Mouse (Mus musculus): ENCODE data around the gene Synj1. TPM values are rescaled to one million over a fixed set of nuclear protein-coding genes. Genes with fewer than 3 reads are reported as not detected.

The Synj1 gene
- polyA plus RNA-seq, 1 experiment from 2014 or later = 14.6 TPM

DNA sequence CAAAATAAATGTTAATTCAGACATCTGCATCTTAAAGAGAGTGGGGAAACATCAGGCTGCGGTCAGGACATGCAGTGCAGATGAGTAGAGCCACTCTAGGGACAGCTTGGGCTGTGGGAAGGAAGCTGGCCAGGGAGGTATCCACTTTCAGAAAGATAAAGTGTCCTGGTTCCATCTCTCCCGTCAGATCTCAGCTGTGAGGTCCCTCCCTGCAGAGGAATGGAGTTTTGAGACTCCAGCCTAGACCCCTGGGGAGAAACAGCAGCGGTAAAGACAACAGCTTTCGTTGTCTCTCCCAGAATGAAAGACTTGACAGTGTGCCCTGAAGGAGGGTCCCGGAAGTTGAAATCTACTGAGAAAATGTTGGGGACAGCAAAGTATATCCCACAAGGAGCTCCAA is 107.8 kb downstream of the Synj1 start:
- no peaks in the 10 kb centered on the region for H3K36me3 ChIP-seq
- no peaks in the 10 kb centered on the region for H3K9me3 ChIP-seq
- WGBS = 42% methylated on average over 5 of the region's 5 CpGs
- no peaks in the 10 kb centered on the region for H3K27me3 ChIP-seq
- H3K4me3 ChIP-seq = no peak overlapping the region
- H3K9ac ChIP-seq = no peak overlapping the region
- 0 out of 2 replicates have a peak, but pooled peaks cover 5% of the 10 kb centered on the region for H3K4me1 ChIP-seq
- no peak overlapping the region for H3K27ac ChIP-seq
- no peak for ATAC-seq (ENCODE audit: borderline replicate concordance, extremely low read depth, low FRiP score, low TSS enrichment)
- no peak overlapping the region for H3K4me2 ChIP-seq

DNA sequence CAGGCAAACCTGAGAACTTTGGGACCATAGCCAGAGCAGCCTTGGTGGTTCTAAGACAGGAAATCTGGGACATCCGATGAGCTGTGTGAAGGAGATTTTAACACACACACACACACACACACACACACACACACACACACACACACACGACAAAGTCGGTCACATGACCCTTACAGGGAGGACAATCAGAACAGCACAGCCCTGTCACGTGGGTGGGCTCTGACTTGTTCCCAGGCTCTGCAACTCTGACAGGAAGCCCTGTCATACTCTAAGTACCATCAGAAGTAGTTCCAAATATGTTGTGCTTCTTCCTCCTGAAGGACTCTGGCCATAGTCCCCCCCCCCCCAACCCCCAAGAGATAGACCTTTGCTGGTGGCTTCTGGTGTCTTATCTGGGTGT is 109.7 kb downstream of the Synj1 start:
- H3K27ac ChIP-seq = no peak overlapping the region
- ATAC-seq (ENCODE audit: borderline replicate concordance, extremely low read depth, low FRiP score, low TSS enrichment) = peak; percentile 27; the same call in 1 of the 2 replicates
- no peaks in the 10 kb centered on the region for H3K9me3 ChIP-seq
- no peak overlapping the region for H3K4me2 ChIP-seq
- 0 out of 2 replicates have a peak, but pooled peaks cover 5% of the 10 kb centered on the region for H3K4me1 ChIP-seq
- no peaks in the 10 kb centered on the region for H3K36me3 ChIP-seq
- 30% methylated on average over 4 of the region's 4 CpGs for WGBS
- H3K9ac ChIP-seq = no peak overlapping the region
- H3K27me3 ChIP-seq = no peaks in the 10 kb centered on the region
- H3K4me3 ChIP-seq = no peak overlapping the region

DNA sequence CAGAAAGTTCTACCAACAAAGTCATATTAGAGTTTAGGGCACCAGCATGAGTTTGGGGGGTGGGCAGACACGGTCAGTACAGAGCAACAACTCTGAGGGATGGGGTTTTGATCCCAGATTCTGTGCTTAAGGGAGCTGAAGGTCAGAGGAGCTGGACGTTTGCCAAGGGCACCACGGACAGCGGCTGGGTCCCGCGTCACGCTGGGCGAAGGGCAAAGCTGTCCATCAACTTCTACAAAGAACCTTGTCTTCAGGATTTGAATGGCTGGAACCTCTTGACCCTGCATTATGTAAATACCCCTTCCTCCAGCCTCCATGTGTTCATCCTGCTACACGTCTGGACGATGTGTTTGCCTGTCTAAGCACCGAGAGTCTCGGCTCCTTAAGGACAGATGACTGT is 111.6 kb downstream of the Synj1 start:
- no peak overlapping the region for H3K4me2 ChIP-seq
- no peak for ATAC-seq (ENCODE audit: borderline replicate concordance, extremely low read depth, low FRiP score, low TSS enrichment)
- 18% methylated on average over 12 of the region's 12 CpGs for WGBS

DNA sequence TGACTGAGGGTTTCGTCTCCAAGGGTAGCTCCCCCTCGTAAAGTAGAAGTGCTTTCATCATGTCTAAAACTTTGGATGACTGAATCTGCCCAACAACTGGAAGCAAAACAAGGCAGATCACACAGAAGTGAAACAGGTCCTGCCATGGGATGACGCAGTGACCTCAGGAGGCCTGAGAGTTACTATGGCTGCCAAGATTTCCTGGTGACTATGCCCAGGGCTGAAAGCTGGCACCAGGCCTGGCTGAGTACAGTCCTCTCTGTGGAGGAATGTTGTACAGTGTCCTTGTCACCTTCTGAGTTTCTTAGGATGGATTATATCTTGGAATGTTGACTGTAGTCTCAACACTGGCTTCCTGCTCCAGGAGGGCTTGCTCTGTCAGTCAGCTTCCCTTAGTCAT is 113.5 kb downstream of the Synj1 start:
- H3K27ac ChIP-seq = no peak overlapping the region
- 81% methylated on average over 3 of the region's 3 CpGs for WGBS
- no peaks in the 10 kb centered on the region for H3K27me3 ChIP-seq
- no peak for ATAC-seq (ENCODE audit: borderline replicate concordance, extremely low read depth, low FRiP score, low TSS enrichment)
- no peak overlapping the region for H3K9ac ChIP-seq
- no peak overlapping the region for H3K4me3 ChIP-seq
- H3K4me2 ChIP-seq = no peak overlapping the region
- no peaks in the 10 kb centered on the region for H3K9me3 ChIP-seq
- H3K36me3 ChIP-seq = no peaks in the 10 kb centered on the region
- H3K4me1 ChIP-seq = 0 out of 2 replicates have a peak, but pooled peaks cover 5% of the 10 kb centered on the region

More for the DNA sequence above, 111.6 kb downstream of the Synj1 start:
- Histone ChIP-seq H3K4me1 (0 out of 2 replicates have a peak, but pooled peaks cover 5% of the 10 kb centered on the region), H3K27ac (no peak overlapping the region), H3K4me3 (no peak overlapping the region), H3K36me3 (no peaks in the 10 kb centered on the region), H3K9ac (no peak overlapping the region), H3K9me3 (no peaks in the 10 kb centered on the region), H3K27me3 (no peaks in the 10 kb centered on the region)

DNA sequence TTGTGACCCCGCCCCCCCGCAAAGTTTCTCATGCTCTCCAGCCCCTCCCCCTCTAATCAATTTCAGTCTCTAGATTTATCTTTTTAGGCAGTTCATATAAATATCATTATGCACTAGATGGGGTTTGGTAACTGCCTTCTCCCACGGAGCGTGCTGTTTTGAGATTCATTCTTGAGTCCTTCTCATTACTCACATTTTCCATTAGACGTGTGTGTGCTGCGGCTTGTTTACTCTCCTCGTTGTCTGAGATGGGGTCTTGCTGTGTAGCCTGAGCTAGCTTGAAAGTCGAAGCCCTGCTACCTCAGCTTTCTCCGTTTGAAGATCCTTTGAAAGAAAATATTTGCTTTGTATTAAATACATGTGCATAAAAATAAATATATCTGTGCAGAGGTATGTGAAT is 117.3 kb downstream of the Synj1 start:
- ATAC-seq (ENCODE audit: borderline replicate concordance, extremely low read depth, low FRiP score, low TSS enrichment) = no peak
- WGBS = 32% methylated on average over 9 of the region's 9 CpGs
- Histone ChIP-seq H3K4me1 (peaks cover 11% of the 10 kb centered on the region; the same call in 1 of the 2 replicates), H3K9me3 (no peaks in the 10 kb centered on the region), H3K4me2 (no peak overlapping the region), H3K9ac (no peak overlapping the region), H3K36me3 (no peaks in the 10 kb centered on the region), H3K27me3 (no peaks in the 10 kb centered on the region), H3K4me3 (no peak overlapping the region), H3K27ac (no peak overlapping the region)

DNA sequence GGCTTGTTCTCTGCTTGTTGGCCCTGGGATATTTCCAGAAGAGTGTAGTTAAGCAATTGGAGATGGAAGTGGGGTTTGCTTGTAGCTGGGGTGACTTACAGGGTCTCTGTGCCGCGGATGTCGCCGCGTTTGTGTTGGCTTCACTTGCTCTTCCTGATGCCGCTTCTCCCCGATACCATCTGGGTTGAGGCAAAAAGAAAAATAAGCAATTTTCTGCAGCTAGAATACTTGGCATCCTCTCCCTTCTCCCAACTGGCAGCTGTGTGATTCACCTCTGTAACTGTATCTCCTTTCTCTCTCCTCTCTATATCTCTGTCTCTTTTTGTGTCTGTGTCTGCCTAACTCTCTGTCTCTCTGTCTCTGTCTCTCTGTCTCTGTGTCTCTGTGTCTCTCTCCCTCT is 118.1 kb downstream of the Synj1 start:
- H3K4me3 ChIP-seq = no peak overlapping the region
- no peak for ATAC-seq (ENCODE audit: borderline replicate concordance, extremely low read depth, low FRiP score, low TSS enrichment)
- no peak overlapping the region for H3K9ac ChIP-seq
- H3K9me3 ChIP-seq = no peaks in the 10 kb centered on the region
- no peaks in the 10 kb centered on the region for H3K27me3 ChIP-seq
- no peak overlapping the region for H3K27ac ChIP-seq
- no peak overlapping the region for H3K4me2 ChIP-seq
- WGBS = 58% methylated on average over 7 of the region's 7 CpGs
- H3K4me1 ChIP-seq = peaks cover 11% of the 10 kb centered on the region; the same call in 1 of the 2 replicates
- H3K36me3 ChIP-seq = no peaks in the 10 kb centered on the region

DNA sequence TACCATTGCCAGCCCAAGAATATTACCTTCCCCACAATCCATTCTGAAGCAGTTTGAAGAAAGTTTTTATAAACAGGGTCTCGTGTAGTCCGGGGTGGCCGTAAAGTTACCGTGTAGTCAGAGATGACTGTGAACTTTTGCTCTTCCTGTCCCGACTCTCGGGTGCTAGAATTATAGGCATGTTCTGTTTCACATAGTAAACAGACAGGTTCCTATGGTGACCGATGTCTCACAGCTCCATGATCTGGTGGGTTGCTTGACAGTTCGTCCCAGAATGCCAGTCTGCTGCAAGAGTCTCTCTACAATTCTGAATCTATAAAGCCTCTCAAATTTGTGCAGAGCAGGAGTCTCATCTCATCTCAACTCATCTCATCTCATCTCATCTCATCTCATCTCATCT is 119.0 kb downstream of the Synj1 start:
- no peak overlapping the region for H3K27ac ChIP-seq
- no peaks in the 10 kb centered on the region for H3K36me3 ChIP-seq
- ATAC-seq (ENCODE audit: borderline replicate concordance, extremely low read depth, low FRiP score, low TSS enrichment) = no peak
- 0 out of 2 replicates have a peak overlapping the region, but pooled peaks have one; percentile 22 for H3K4me2 ChIP-seq
- H3K27me3 ChIP-seq = no peaks in the 10 kb centered on the region
- WGBS = 12% methylated on average over 8 of the region's 8 CpGs
- peaks cover 11% of the 10 kb centered on the region; the same call in 1 of the 2 replicates for H3K4me1 ChIP-seq
- no peak overlapping the region for H3K9ac ChIP-seq
- no peak overlapping the region for H3K4me3 ChIP-seq
- H3K9me3 ChIP-seq = no peaks in the 10 kb centered on the region

DNA sequence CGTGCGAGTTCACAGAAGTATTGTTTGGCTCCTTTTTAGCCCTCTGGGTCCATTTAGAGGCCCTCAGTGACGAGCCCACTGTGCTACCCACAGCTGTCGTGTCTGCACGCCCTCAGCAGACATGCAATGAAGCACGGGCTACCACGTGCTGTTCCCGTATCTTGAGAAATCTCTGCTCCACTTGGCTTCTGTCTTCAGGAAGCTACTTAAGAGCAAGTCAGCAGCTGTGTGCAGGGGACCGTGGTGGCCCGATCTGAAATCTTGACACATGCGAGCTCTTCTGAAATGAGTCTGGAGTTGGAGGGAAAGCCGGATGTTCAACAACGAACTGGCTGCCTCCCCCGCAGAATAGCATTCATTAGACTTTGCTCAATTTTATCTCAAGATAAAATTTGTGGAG is 119.5 kb downstream of the Synj1 start:
- Histone ChIP-seq H3K27me3 (no peaks in the 10 kb centered on the region), H3K36me3 (no peaks in the 10 kb centered on the region), H3K4me2 (0 out of 2 replicates have a peak overlapping the region, but pooled peaks have one; percentile 22), H3K4me1 (peaks cover 11% of the 10 kb centered on the region; the same call in 1 of the 2 replicates), H3K4me3 (no peak overlapping the region), H3K27ac (no peak overlapping the region), H3K9ac (no peak overlapping the region), H3K9me3 (no peaks in the 10 kb centered on the region)
- peak; percentile 72 for ATAC-seq (ENCODE audit: borderline replicate concordance, extremely low read depth, low FRiP score, low TSS enrichment)
- WGBS = 44% methylated on average over 14 of the region's 14 CpGs

DNA sequence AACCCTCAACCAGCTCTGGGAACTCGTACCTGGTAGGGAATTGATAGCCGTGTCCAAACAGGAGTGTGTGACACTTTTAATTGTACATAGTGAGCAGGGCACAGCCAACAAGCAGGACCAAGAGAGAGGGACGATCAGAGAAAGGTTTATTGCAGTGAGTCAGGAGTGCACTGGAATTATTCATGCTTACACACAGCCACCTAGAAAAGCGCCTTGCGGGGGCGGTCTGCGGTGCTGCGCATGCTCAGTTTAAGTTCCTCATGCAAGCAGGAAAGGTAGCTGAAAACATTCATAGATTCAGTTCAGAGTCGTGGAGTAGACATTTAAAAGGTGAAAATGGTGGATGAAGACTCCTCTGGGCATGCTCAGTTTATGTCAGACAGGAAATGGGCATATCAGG is 120.4 kb downstream of the Synj1 start:
- no peaks in the 10 kb centered on the region for H3K36me3 ChIP-seq
- H3K27ac ChIP-seq = no peak overlapping the region
- no peak overlapping the region for H3K4me2 ChIP-seq
- no peak for ATAC-seq (ENCODE audit: borderline replicate concordance, extremely low read depth, low FRiP score, low TSS enrichment)
- no peaks in the 10 kb centered on the region for H3K9me3 ChIP-seq
- peaks cover 16% of the 10 kb centered on the region for H3K4me1 ChIP-seq
- no peak overlapping the region for H3K4me3 ChIP-seq
- no peak overlapping the region for H3K9ac ChIP-seq
- no peaks in the 10 kb centered on the region for H3K27me3 ChIP-seq
- WGBS = 83% methylated on average over 9 of the region's 9 CpGs

Small RNA genes lying within 50 kb of the gene (microRNA-seq; reads per million reads assigned to microRNA genes)
- gene Gm22933 = not detected

Other genes with a start within 250 kb of the Synj1 start
- 8.5 and 8.7 TPM in 2 replicates for gene Urb1, start 200.9 kb downstream of the Synj1 start, polyA plus RNA-seq (2015; fragmentation: Nextera tagmentation; extraction: Ambion mirVana)
- 1.9 and 2.8 TPM in 2 replicates for gene Eva1c, start 184.6 kb downstream of the Synj1 start, polyA plus RNA-seq (2015; fragmentation: Nextera tagmentation; extraction: Ambion mirVana)
- gene Cfap298, start 76.2 kb downstream of the Synj1 start, polyA plus RNA-seq (2015; fragmentation: Nextera tagmentation; extraction: Ambion mirVana) = 44.1 and 53.3 TPM in 2 replicates
- gene Paxbp1, start 33.2 kb upstream of the Synj1 start, polyA plus RNA-seq (2015; fragmentation: Nextera tagmentation; extraction: Ambion mirVana) = 44.0 and 48.0 TPM in 2 replicates
- 0.14 and 0.52 TPM in 2 replicates for gene 4932438H23Rik, start 83.8 kb upstream of the Synj1 start, polyA plus RNA-seq (2015; fragmentation: Nextera tagmentation; extraction: Ambion mirVana)
- gene Olig2, start 214.1 kb upstream of the Synj1 start, polyA plus RNA-seq (2015; fragmentation: Nextera tagmentation; extraction: Ambion mirVana) = not detected in 2 replicates

Measured in lung, embryonic 15.5 days (tissue).